Mouse (Mus musculus): ENCODE results near the gene Lyg1.

DNA sequence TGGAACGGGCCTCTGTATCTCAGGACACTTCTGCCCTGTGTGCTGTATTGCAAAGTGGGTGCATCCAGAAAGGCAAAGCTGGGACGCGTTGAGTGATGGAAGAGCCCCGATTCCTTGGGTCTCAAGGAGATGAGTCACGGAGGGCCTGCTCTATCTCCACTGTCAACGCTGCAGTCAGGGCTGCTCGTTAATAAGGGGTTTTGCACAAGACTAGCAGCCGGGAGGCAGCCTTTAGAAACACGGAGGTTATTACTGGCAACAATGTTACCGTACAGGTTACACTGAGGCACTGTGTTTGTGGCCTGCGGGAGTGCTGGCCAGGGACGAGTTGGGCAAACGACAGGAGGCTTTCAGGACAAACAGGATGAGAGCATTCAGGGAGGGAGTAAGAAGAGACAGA, 39.9 kb downstream of the Lyg1 start:
- no peak for TF ChIP-seq CTCF (IDR thresholded peaks at IDR 0.05; ENCODE audit: low read depth, low read length)
- TF ChIP-seq POLR2A (IDR thresholded peaks at IDR 0.05; ENCODE audit: extremely low read depth, insufficient read depth, low read length): no peak

All from liver, adult 2 months (tissue).